Mouse (Mus musculus): ENCODE results near the gene Phxr2.
"Not testable (repeated sequence)": the region's sequence is repeated elsewhere in the genome, so short reads cannot be mapped to it uniquely, and the experiment has no call there.

Gene Phxr2

DNA sequence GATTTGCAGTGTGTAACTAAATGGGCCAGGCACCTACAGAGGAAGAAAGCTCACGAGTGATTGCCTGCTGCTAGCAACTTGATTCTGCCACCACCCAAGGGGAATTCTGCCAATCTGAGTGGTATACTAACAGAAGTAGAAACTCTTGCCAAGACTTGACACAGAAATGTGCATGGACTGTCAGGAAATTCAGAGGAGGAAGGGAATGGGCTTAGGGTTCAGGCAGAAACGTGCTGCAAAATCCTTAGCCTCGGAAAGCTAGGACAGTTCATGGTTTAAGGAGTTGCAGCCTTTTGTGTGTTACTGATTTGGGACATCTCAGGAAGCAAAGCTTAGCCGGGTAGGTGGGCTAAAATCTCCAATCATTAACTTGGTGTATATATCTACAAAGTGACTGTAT is at the start of gene Phxr2:
TSS of gene Phxr2 (minus strand) at position 101 of the 400 bp plus-strand sequence.
- CTCF ChIA-PET = no interaction called here

DNA sequence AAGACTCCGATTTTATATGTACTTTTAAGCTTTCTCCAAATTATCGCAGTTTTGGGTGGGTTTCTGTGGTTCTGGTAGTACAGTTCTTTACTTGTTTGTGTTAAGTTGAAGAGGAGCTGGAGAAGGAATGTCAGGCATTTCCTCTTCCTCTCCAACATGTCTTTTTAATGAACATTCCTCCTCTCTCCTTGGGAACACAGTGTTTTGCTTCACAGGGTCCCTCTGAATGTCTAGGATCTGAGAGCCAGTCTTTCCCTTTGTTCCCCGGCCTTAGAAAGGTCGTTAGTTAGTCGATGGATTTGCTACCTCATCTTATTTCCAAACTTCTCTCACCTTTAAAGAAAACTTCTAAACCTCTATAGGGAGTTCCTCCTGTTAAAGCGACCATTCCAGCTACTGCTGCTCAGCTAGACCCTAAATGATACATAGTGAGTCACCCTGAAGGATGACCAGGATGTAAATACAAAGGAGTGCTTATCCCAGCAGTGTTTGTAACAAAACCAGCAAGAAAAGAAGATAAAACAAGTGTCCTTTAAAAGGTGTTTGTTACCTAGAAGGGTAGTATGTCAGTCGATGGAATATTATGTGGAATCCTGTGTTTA is 46.9 kb upstream of the Phxr2 start:
- POLR2A ChIA-PET = interaction anchor here in 2 of 4 experiments (1.2 to 1.4 kb wide), 2 partner anchors 11 to 89 kb away, joined by 5 to 8 read pairs; no protein-coding TSS in a partner anchor
- CTCF ChIA-PET = interaction anchor here (0.6 to 2.3 kb wide), 5 partner anchors 11 to 443 kb away, joined by 3 to 14 read pairs (median 6); no protein-coding TSS in a partner anchor

More for the DNA sequence above, at the start of gene Phxr2:
- POLR2A ChIA-PET = interaction anchor here in 1 of 4 experiments (2.1 kb wide), 1 partner anchor 10 kb away, joined by 6 read pairs; no protein-coding TSS in a partner anchor

DNA sequence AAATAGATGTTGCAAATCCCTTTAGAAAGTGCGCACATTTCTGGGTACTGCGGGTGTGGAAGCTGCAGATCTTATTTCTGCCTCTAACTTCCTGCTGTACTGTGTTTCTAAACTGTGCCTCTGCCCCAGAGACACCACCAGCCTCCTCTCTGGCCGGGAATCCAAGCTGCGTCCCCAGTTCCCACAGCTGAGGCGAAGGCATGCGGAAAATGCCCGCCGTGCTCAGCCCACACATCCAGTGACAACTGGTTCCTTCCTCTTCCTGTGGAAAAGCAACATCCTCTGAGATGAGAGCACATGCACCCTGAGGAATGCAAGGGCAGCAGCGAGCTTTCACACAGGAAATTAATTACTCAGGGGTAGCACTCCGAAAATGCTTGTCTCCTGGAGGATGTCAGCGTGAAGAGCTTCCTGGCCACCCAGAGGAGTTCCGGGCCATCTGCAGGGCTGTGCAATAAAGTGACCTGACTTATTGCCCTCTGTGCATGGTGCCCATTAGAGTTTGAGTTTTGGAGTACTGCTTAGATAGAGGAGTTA is 45.9 kb upstream of the Phxr2 start:
- POLR2A ChIA-PET = interaction anchor here in 3 of 4 experiments (0.5 to 1.4 kb wide), 4 partner anchors 10 to 264 kb away, joined by 3 to 8 read pairs (median 5); no protein-coding TSS in a partner anchor
- CTCF ChIA-PET = interaction anchor here (0.6 to 2.3 kb wide), 8 partner anchors 9 to 470 kb away, joined by 3 to 14 read pairs (median 4); no protein-coding TSS in a partner anchor

DNA sequence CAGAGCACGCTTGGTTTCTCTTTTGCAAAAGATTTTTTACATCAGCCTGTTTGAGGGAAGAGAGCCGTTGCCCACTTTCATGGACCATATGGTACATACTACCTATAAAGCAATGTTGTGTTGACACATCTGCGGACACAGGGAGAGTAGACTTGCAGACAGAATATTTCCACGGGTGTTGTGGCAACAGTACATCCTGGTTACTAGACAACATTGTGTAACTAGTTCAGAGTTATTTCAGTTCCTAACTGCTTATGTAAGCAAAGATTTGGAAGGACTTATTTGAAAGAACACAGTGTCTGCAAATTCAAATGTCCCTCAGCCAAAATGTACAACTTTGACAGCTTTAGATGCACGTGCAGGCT is 43.6 kb upstream of the Phxr2 start:
- POLR2A ChIA-PET = no interaction called here
- CTCF ChIA-PET = no interaction called here

DNA sequence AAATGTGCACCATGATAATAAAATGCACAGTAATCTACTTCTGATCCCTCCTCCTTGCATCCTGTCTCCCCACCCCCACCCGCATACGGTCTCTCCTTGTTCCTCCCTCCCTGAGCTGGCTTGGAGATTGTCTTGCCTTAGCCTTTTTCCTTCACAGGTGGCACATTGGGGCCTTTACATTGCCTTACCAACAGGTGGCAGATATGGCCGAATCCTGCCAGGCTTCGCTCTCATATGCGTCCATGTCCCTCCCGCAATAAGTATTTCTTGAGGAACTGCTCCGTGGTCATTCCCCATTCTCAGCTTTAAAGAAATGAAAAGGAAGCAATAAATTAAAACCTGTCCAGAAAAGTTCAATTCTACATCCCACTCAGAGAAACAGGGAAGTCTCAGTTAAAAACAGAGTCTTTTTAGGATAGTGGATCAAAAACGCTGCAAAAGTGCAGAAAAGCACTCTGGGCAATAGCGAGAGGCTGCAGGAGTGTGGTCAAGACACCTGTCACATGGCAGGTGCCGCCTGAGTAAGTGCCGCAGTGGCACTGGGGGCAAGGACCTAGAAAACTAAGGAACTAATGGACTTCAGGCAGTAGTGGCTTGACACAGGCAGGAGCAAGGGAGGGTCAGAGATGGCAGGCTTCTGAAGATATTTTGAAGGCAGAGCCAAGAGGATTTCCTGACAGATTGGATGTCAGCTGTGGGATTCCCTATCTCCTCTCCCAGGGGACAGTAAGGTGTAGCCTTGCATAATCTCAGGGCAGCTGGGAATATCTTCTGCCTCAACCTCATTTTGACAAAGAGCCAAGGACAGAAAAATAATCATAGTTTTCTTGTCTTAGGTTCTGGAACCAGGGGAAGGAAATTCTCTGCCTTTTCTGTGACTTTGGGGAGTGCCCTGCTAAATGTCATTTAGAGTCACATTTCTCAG is 43.0 kb upstream of the Phxr2 start:
- POLR2A ChIA-PET = no interaction called here

DNA sequence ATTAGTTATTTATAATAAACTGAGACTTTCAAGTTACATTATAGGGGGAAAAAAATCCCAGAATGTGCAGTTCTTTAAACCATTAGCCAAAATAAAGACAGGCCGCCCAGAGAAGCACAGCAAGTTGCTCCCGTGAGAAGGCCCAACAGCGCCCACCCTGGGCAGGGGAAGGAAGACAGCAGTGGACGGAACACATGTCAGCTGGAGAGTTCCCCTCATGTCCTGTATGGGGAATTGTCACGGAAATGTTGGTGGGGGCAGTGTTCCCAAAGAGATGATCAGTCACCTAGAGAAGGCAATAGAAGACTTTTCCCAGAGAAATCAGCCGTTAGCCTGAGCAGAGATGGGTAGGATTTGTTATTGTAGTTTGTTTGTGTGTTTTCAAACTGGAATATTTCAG is 42.3 kb upstream of the Phxr2 start:
- CTCF ChIA-PET = interaction anchor here (0.6 to 1.2 kb wide), 5 partner anchors 8 to 447 kb away, joined by 3 to 11 read pairs (median 3); no protein-coding TSS in a partner anchor
- POLR2A ChIA-PET = no interaction called here

More for the DNA sequence above, 43.0 kb upstream of the Phxr2 start:
- CTCF ChIA-PET = interaction anchor here (0.6 to 1.2 kb wide), 6 partner anchors 8 to 447 kb away, joined by 3 to 11 read pairs (median 4); no protein-coding TSS in a partner anchor

DNA sequence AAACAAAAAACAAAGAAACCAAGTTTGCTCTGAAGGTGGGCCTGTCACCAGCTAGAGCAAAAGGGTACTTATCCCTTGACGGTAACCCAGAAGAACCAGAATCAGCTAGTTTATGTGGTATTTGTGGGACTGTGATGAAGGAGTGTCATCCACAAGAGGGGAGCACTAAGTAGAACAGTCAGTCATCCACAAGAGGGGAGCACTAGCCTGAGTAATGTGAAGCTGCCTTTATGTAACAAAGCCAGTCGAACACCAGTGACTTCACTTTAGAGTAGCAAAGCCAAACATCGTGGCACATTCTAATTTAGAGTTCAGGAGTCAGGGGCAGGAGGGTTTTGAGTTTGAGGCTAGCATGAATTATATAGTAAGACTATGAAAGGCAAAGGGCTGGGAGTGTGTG is 40.3 kb upstream of the Phxr2 start:
- ChIA-PET POLR2A (interaction anchor here in 1 of 4 experiments (0.6 kb wide), 1 partner anchor 50 kb away, joined by 3 read pairs; no protein-coding TSS in a partner anchor), CTCF (interaction anchor here (0.6 to 3.1 kb wide), 12 partner anchors 12 to 1208 kb away, joined by 3 to 14 read pairs (median 4); no protein-coding TSS in a partner anchor)

DNA sequence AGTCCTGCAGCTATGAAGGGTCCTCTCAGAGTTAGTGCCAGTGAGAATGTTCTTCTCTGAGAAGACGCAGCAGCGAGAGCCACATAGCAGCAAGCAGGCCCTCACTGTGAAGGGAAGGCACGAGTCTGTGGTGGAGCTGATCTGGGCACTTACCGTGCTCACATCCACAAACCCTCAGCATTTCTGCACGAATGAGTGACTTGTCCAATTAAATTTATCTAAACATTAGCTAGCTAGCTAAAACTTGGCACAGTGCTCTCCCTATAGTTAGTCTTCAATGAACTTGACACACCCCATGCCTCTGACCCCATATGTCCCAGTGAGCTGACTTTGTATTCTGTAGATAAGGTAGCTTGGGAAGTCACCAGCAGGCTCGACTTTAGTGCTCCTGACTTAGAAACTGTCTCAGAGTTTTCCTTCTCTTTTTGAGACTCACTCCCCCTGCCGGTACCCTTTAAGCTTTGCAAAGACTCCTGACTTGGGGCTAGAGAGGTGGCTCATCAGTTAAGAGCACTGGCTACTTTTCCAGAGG is 39.7 kb upstream of the Phxr2 start:
- CTCF ChIA-PET = interaction anchor here (0.6 to 3.1 kb wide), 15 partner anchors 9 to 804 kb away, joined by 3 to 14 read pairs (median 4); partner anchors contain the start of gene Dusp6 (in 1 of the 4)
- POLR2A ChIA-PET = interaction anchor here in 1 of 4 experiments (0.6 kb wide), 1 partner anchor 50 kb away, joined by 3 read pairs; no protein-coding TSS in a partner anchor

DNA sequence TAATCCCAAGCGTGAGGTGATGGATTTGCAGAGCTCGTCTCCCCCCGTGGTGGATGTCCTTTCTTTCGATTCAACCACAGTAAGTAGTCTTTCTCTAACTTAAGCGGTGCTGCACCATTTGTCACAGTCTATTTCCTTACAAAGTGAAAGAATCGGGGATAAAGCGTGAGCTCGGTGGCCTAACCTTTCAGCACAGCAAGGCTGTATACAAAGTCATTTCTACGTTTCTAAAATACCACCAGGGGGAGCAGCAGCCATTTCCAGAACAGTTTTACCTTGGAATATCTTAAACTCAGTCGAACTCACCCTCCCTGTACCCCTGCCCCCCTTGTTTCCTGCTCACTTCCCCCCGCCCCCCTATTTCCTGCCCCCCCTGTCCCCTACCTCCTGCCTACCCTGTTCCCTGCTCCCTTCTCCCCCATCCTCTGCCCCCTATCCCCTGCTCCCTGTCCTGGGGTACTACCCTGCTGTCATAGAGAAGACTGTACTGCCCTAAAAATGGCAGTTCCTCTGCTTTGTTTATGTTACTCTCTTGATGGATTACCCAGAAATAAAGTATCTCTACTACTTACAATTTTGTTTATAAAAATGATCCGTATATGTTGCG is 38.8 kb upstream of the Phxr2 start:
- ChIA-PET CTCF (interaction anchor here in 3 of 4 experiments (0.6 to 3.1 kb wide), 12 partner anchors 10 to 457 kb away, joined by 3 to 14 read pairs (median 4); no protein-coding TSS in a partner anchor), POLR2A (no interaction called here)

DNA sequence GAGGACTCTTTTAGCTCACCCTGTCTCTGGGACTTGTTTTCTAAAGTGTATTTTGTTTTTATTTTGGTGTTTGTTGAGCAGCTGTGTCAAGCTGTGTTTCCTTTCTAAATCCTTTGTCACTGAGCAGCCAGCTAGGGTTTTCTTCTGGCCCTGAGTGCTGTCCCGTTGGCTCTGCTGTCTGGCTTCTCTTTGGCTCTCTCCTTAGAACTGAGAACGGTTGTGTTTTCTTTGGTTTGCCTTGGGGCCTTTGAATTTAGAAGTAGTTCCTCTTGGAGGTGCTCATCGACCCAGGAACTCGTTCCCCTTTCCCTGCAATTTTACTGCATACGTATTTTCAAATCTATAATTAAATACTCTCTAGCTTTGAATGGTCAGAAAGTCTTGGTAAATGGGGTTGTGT is 36.9 kb upstream of the Phxr2 start:
- ChIA-PET POLR2A (interaction anchor here in 1 of 4 experiments (0.6 to 2.0 kb wide), 6 partner anchors 10 to 679 kb away, joined by 3 to 8 read pairs (median 3); no protein-coding TSS in a partner anchor), CTCF (interaction anchor here in 3 of 4 experiments (0.6 to 3.3 kb wide), 13 partner anchors 8 to 457 kb away, joined by 3 to 26 read pairs (median 4); no protein-coding TSS in a partner anchor)

DNA sequence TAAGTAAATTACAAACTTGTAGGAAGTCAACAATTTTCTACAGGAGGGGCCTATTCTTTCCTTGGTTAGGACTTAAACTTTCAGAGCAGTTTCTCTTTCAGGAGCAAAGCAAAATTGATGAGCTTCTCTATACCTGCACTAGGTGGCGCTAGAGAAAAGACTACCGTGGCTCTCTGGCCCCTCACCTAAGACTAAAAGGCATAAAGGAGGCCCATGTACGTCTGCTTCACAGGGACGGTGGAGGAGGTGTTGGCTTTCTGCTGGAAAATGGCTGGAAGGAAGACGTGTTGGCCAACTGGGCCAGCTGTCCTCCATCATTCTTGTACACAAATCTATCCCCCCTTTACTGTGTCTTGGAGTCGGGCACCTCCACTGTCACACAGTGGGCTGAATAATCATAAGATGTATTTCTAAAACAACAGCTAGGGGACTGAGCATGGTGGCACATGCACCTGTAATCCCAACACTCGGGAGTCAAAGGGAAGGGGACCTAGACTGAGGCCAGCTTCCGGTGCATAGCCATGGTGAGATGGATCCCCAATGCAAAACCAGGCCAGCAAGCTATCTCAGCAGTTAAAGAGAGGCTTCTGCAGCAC is 36.0 kb upstream of the Phxr2 start:
- POLR2A ChIA-PET = interaction anchor here in 2 of 4 experiments (0.6 to 2.0 kb wide), 7 partner anchors 9 to 928 kb away, joined by 3 to 8 read pairs (median 3); partner anchors contain the start of gene Poc1b (in 1 of the 2)

DNA sequence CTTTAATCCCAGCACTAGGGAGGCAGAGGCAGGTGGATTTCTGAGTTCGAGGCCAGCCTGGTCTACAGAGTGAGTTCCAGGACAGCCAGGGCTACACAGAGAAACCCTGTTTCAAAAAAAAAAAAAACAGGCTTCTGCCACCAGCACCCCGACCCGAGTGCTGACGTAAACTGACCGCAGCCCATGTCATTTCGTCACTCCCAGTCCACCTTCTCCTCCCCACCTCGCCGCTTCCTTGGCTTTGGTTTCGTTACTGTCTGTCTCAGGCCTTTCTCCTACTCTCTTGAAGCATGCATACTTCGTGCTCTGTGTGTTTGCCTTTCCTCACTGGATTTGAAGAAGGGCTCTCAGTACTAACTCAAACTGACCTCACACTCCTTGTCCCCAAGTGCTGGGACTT is 31.6 kb upstream of the Phxr2 start:
- CTCF ChIA-PET = interaction anchor here in 2 of 4 experiments (1.1 kb wide), 2 partner anchors 13 to 32 kb away, joined by 3 read pairs; no protein-coding TSS in a partner anchor
- POLR2A ChIA-PET = not testable (repeated sequence)

More for the DNA sequence above, 36.0 kb upstream of the Phxr2 start:
- CTCF ChIA-PET = interaction anchor here (0.5 to 3.3 kb wide), 37 partner anchors 9 to 516 kb away, joined by 3 to 26 read pairs (median 4); partner anchors contain the start of genes Galnt4 (in 1 of the 4) and Poc1b (in 1 of the 4)

DNA sequence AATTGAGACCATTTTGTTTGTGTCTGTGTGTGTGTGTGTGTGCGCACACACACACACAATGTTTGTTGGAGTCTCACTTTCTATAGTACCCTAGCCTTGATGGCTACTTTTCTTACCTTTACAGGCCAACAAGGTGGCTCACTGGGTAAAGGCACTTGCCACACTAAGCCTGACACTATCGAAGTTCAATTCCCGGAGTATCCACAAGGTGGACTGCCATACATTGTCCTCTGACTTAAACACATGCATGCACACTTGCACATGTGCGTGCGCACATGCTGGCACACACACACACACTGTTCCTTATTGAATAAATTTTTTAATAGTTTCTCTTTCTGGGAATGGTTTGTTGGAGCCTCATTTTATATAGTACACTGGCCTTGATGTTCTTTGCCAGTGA is 30.7 kb upstream of the Phxr2 start:
- ChIA-PET CTCF (interaction anchor here in 1 of 4 experiments (0.7 to 1.1 kb wide), 2 partner anchors 12 to 233 kb away, joined by 3 read pairs; no protein-coding TSS in a partner anchor), POLR2A (no interaction called here)

DNA sequence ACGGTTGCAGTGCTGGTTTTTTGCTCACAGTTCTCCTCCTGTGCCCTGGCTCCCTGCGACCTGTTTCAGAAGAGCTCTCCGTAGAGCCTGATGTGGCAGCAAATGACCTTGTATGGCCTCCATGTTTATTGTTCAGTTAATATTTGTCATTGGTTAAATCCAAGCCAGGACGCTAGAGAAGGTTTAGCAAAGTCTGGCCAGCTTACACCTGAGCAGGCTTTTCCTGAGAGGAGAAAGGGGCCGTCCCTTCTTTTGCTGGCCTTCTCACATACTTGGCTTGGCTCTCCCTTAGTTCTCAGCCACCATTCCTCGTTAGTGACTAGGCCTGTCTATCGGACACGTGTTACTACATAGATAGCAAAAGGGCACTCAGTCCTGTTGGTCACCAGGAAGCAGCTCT is 28.5 kb upstream of the Phxr2 start:
- ChIA-PET CTCF (interaction anchor here in 1 of 4 experiments (1.1 kb wide), 1 partner anchor 22 kb away, joined by 3 read pairs; no protein-coding TSS in a partner anchor), POLR2A (no interaction called here)

DNA sequence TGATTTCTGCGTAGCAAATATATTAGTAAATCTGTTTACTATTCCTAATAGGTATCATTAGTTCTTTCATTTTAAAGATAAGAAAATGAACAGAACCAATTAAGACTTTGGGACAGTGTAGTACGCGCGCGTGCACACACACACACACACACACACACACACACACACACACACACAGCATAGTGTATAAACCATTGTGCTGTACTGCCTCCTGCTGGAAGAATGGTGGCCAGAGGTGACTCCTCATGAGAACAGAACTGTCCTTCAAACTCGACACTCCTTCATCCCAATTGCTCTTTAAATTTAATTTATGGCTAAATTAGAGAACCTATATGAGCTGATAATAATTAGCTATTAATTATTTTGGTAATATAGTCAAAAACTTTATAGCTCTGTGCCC is 25.9 kb upstream of the Phxr2 start:
- ChIA-PET POLR2A (interaction anchor here in 2 of 4 experiments (0.8 to 1.5 kb wide), 2 partner anchors 10 to 409 kb away, joined by 3 to 4 read pairs; no protein-coding TSS in a partner anchor), CTCF (interaction anchor here (0.6 to 3.1 kb wide), 9 partner anchors 8 to 921 kb away, joined by 3 to 19 read pairs (median 3); no protein-coding TSS in a partner anchor)

DNA sequence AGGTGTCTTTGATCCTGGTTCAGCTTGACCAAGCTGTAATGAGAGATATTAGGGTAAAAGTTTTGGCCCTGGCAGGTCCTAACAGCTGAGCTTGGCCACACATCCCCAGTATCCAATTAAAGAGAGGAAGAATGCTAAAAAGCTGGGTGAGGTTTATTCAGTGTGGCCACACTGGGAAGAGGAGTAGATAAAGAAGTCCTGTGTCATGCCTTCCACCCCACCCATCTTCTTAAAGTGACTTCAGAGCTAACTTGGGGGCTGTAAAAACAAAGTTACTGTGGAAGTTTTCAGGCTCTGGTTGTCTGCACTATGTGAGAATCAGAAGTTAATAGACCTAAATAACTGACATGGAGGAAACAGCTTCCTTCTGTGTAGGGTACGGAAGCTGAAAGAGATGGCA is 25.5 kb upstream of the Phxr2 start:
- ChIA-PET CTCF (interaction anchor here (0.6 to 3.1 kb wide), 8 partner anchors 9 to 921 kb away, joined by 3 to 19 read pairs (median 4); no protein-coding TSS in a partner anchor), POLR2A (interaction anchor here in 2 of 4 experiments (0.6 to 0.8 kb wide), 2 partner anchors 410 to 418 kb away, joined by 3 to 4 read pairs; no protein-coding TSS in a partner anchor)

DNA sequence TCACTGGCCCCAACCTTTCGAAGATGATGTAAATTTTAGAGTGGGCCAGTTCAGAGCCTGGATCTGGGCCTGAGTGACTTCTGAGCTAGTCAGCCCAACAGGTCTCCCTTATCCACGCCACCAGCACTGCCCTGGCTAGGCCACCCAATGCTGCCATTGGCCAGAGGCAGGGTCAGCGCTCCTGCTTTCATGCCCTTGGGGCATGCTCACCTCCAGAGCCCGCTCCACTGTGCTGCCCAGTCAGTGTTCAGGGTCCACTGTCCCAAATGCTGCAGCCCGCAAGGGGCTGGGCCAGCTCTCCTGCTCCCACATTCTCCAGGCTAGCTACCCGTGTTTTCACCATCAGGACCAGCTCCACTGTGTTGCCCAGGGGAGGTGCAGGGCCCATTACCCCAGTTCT is 23.9 kb upstream of the Phxr2 start:
- CTCF ChIA-PET = interaction anchor here in 1 of 4 experiments (3.1 kb wide), 1 partner anchor 12 kb away, joined by 15 read pairs; no protein-coding TSS in a partner anchor
- POLR2A ChIA-PET = no interaction called here
